Mouse (Mus musculus): ENCODE measurements around the gene Glipr2. TPM values are rescaled to one million over a fixed set of nuclear protein-coding genes. Genes with fewer than 3 reads are reported as not detected.

Gene Glipr2
- polyA plus RNA-seq, 1 experiment = 156 TPM

DNA sequence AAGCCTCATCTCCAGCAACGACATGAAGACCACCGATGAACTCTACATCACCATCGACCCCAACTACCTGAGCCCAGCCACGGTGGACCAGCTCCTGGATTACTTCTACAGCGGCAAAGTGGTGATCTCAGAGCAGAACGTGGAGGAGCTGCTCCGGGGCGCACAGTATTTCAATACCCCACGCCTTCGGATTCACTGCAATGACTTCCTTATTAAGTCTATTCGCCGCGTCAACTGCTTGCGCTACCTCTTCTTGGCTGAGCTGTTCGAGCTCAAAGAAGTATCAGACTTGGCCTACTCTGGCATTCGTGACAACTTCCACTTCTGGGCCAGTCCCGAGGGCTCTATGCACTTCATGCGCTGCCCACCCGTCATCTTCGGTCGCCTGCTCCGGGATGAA is 26.6 kb downstream of the Glipr2 start:
- TF ChIP-seq POLR2A (IDR thresholded peaks at IDR 0.05; ENCODE audit: insufficient read depth, low read length) = no peak
- no peak for TF ChIP-seq EP300 (IDR thresholded peaks at IDR 0.05; ENCODE audit: insufficient read depth, low read depth, low read length)
- no peak for TF ChIP-seq CTCF (IDR thresholded peaks at IDR 0.05; ENCODE audit: low read depth, low read length)
- Histone ChIP-seq H3K4me1 (ENCODE audit: control insufficient read depth, insufficient read depth, low read length) (peaks cover 2% of the 10 kb centered on the region), H3K4me3 (ENCODE audit: low read depth, low read length) (no peak overlapping the region), H3K9ac (ENCODE audit: low read depth, poor library complexity, severe bottlenecking) (no peak overlapping the region), H3K27ac (ENCODE audit: insufficient read depth, low read length) (no peak overlapping the region), H3K36me3 (ENCODE audit: control insufficient read depth, insufficient read depth, low read length, poor library complexity, severe bottlenecking) (no peaks in the 10 kb centered on the region), H3K9me3 (replicated peaks; ENCODE audit: control insufficient read depth, insufficient read depth, low read length, poor library complexity, severe bottlenecking) (no peaks in the 10 kb centered on the region), H3K27me3 (ENCODE audit: control insufficient read depth, insufficient read depth, low read length, poor library complexity, severe bottlenecking) (no peaks in the 10 kb centered on the region)

- no peak overlapping the region for H3K27ac ChIP-seq (ENCODE audit: insufficient read depth, low read length)
- no peak overlapping the region for H3K9ac ChIP-seq (ENCODE audit: low read depth, poor library complexity, severe bottlenecking)
- H3K9me3 ChIP-seq (replicated peaks; ENCODE audit: control insufficient read depth, insufficient read depth, low read length, poor library complexity, severe bottlenecking) = no peaks in the 10 kb centered on the region
- no peak for TF ChIP-seq EP300 (IDR thresholded peaks at IDR 0.05; ENCODE audit: insufficient read depth, low read depth, low read length)
- TF ChIP-seq POLR2A (IDR thresholded peaks at IDR 0.05; ENCODE audit: insufficient read depth, low read length) = no peak
- no peak for TF ChIP-seq CTCF (IDR thresholded peaks at IDR 0.05; ENCODE audit: low read depth, low read length)
- H3K36me3 ChIP-seq (ENCODE audit: control insufficient read depth, insufficient read depth, low read length, poor library complexity, severe bottlenecking) = no peaks in the 10 kb centered on the region
- no peaks in the 10 kb centered on the region for H3K4me1 ChIP-seq (ENCODE audit: control insufficient read depth, insufficient read depth, low read length)
- H3K27me3 ChIP-seq (ENCODE audit: control insufficient read depth, insufficient read depth, low read length, poor library complexity, severe bottlenecking) = no peaks in the 10 kb centered on the region
- H3K4me3 ChIP-seq (ENCODE audit: low read depth, low read length) = no peak overlapping the region
These were observed 27.1 kb downstream of the Glipr2 start for GRCm38 (mm10) chr4:43984326-43984725.

- H3K9me3 ChIP-seq (replicated peaks; ENCODE audit: control insufficient read depth, insufficient read depth, low read length, poor library complexity, severe bottlenecking) = no peaks in the 10 kb centered on the region
- no peak overlapping the region for H3K4me3 ChIP-seq (ENCODE audit: low read depth, low read length)
- no peaks in the 10 kb centered on the region for H3K4me1 ChIP-seq (ENCODE audit: control insufficient read depth, insufficient read depth, low read length)
- H3K36me3 ChIP-seq (ENCODE audit: control insufficient read depth, insufficient read depth, low read length, poor library complexity, severe bottlenecking) = no peaks in the 10 kb centered on the region
- TF ChIP-seq CTCF (IDR thresholded peaks at IDR 0.05; ENCODE audit: low read depth, low read length) = no peak
- TF ChIP-seq EP300 (IDR thresholded peaks at IDR 0.05; ENCODE audit: insufficient read depth, low read depth, low read length) = no peak
- no peak for TF ChIP-seq POLR2A (IDR thresholded peaks at IDR 0.05; ENCODE audit: insufficient read depth, low read length)
- H3K27me3 ChIP-seq (ENCODE audit: control insufficient read depth, insufficient read depth, low read length, poor library complexity, severe bottlenecking) = no peaks in the 10 kb centered on the region
- H3K9ac ChIP-seq (ENCODE audit: low read depth, poor library complexity, severe bottlenecking) = no peak overlapping the region
- H3K27ac ChIP-seq (ENCODE audit: insufficient read depth, low read length) = no peak overlapping the region
These were observed 31.8 kb downstream of the Glipr2 start for GRCm38 (mm10) chr4:43988976-43989375.

DNA sequence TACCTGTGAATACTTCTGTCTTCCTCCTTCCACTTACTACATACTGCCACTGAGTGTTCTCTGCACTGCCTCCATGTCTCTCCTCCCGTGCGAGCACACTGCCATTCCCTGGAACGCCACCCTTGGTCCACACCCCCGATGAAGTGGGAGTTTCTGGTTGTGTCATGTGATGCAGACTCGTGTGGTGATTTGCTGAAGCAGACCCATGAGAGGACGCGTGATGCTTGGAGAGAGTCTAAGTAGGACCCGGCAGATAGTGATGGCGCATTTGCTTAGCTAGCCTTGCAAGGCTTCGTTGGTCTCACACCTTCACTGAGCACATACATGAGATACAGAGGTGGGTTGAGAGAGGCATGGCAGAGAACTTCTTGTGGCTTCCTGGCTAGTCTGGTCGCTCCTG is 35.9 kb downstream of the Glipr2 start:
- H3K4me3 ChIP-seq (ENCODE audit: low read depth, low read length) = peak overlapping the region; percentile 83
- no peak overlapping the region for H3K9ac ChIP-seq (ENCODE audit: low read depth, poor library complexity, severe bottlenecking)
- H3K4me1 ChIP-seq (ENCODE audit: control insufficient read depth, insufficient read depth, low read length) = no peaks in the 10 kb centered on the region
- no peaks in the 10 kb centered on the region for H3K36me3 ChIP-seq (ENCODE audit: control insufficient read depth, insufficient read depth, low read length, poor library complexity, severe bottlenecking)
- no peaks in the 10 kb centered on the region for H3K27me3 ChIP-seq (ENCODE audit: control insufficient read depth, insufficient read depth, low read length, poor library complexity, severe bottlenecking)
- TF ChIP-seq CTCF (IDR thresholded peaks at IDR 0.05; ENCODE audit: low read depth, low read length) = no peak
- no peak for TF ChIP-seq EP300 (IDR thresholded peaks at IDR 0.05; ENCODE audit: insufficient read depth, low read depth, low read length)
- peak; percentile 69 for TF ChIP-seq POLR2A (IDR thresholded peaks at IDR 0.05; ENCODE audit: insufficient read depth, low read length)
- no peak overlapping the region for H3K27ac ChIP-seq (ENCODE audit: insufficient read depth, low read length)
- no peaks in the 10 kb centered on the region for H3K9me3 ChIP-seq (replicated peaks; ENCODE audit: control insufficient read depth, insufficient read depth, low read length, poor library complexity, severe bottlenecking)

GRCm38 (mm10) chr4:43994342-43994741 is 37.1 kb downstream of the Glipr2 start:
- TF ChIP-seq POLR2A (IDR thresholded peaks at IDR 0.05; ENCODE audit: insufficient read depth, low read length) (no peak), CTCF (IDR thresholded peaks at IDR 0.05; ENCODE audit: low read depth, low read length) (no peak), EP300 (IDR thresholded peaks at IDR 0.05; ENCODE audit: insufficient read depth, low read depth, low read length) (no peak)
- Histone ChIP-seq H3K27ac (ENCODE audit: insufficient read depth, low read length) (no peak overlapping the region), H3K4me1 (ENCODE audit: control insufficient read depth, insufficient read depth, low read length) (no peaks in the 10 kb centered on the region), H3K27me3 (ENCODE audit: control insufficient read depth, insufficient read depth, low read length, poor library complexity, severe bottlenecking) (no peaks in the 10 kb centered on the region), H3K9ac (ENCODE audit: low read depth, poor library complexity, severe bottlenecking) (no peak overlapping the region), H3K9me3 (replicated peaks; ENCODE audit: control insufficient read depth, insufficient read depth, low read length, poor library complexity, severe bottlenecking) (no peaks in the 10 kb centered on the region), H3K4me3 (ENCODE audit: low read depth, low read length) (no peak overlapping the region), H3K36me3 (ENCODE audit: control insufficient read depth, insufficient read depth, low read length, poor library complexity, severe bottlenecking) (no peaks in the 10 kb centered on the region)

DNA sequence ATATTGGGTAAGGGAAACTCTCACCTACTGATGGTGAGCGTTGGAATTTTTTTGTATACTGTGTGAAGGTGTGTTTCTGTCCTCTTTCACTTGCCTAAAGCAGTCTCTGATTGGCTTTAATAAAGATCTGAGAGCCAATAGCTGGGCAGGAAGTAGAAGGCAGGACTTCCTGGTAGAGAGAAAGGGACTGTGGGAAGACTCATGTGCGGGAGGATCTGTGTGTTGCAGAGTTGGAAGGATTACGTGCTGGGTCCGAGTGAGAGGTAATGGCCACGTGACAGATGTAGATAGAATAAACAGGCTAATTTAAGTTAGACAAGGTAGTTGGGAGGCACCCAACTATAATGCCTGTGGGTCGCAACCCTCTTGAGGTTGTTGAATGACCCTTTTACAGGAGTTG is 46.4 kb downstream of the Glipr2 start:
- Histone ChIP-seq H3K9me3 (replicated peaks; ENCODE audit: control insufficient read depth, insufficient read depth, low read length, poor library complexity, severe bottlenecking) (no peaks in the 10 kb centered on the region), H3K27ac (ENCODE audit: insufficient read depth, low read length) (no peak overlapping the region), H3K4me1 (ENCODE audit: control insufficient read depth, insufficient read depth, low read length) (no peaks in the 10 kb centered on the region), H3K36me3 (ENCODE audit: control insufficient read depth, insufficient read depth, low read length, poor library complexity, severe bottlenecking) (no peaks in the 10 kb centered on the region), H3K4me3 (ENCODE audit: low read depth, low read length) (peak overlapping the region; percentile 77), H3K27me3 (ENCODE audit: control insufficient read depth, insufficient read depth, low read length, poor library complexity, severe bottlenecking) (no peaks in the 10 kb centered on the region), H3K9ac (ENCODE audit: low read depth, poor library complexity, severe bottlenecking) (peak overlapping the region; percentile 47; the same call in 1 of the 2 replicates)
- TF ChIP-seq EP300 (IDR thresholded peaks at IDR 0.05; ENCODE audit: insufficient read depth, low read depth, low read length) (no peak), POLR2A (IDR thresholded peaks at IDR 0.05; ENCODE audit: insufficient read depth, low read length) (peak; percentile 37)
